Mouse (Mus musculus) kidney, adult 11 months (tissue): Measurements from ENCODE around the gene Adam33.
"Not testable (repeated sequence)": the region's sequence is repeated elsewhere in the genome, so short reads cannot be mapped to it uniquely, and the experiment has no call there.

Source experiments
- DNase-seq: peaks from one replicate; pipeline ENCODE4 v3.0.0; 2022

The Adam33 gene

DNA sequence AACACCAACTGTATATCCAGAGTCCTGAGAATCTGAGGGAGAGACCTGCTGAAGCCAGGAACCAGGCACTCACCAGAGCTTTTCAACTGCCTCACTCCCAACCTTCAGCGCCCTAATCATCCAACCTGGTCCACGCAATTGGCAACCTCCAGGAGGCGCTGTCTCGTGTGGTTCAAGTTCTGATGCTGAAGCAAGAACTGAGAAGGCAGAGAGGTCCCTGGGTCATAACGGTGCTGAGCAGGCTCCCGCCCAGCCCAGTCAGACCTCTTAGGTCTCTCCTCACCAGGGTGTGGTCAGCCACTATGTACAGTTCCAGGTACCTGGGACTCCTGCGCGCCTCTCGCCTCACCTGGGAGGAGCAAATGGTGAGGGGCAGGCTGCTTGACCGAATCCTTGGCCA is 8.0 kb downstream of the Adam33 start:
- DNase-seq, result peak; percentile 20

DNA sequence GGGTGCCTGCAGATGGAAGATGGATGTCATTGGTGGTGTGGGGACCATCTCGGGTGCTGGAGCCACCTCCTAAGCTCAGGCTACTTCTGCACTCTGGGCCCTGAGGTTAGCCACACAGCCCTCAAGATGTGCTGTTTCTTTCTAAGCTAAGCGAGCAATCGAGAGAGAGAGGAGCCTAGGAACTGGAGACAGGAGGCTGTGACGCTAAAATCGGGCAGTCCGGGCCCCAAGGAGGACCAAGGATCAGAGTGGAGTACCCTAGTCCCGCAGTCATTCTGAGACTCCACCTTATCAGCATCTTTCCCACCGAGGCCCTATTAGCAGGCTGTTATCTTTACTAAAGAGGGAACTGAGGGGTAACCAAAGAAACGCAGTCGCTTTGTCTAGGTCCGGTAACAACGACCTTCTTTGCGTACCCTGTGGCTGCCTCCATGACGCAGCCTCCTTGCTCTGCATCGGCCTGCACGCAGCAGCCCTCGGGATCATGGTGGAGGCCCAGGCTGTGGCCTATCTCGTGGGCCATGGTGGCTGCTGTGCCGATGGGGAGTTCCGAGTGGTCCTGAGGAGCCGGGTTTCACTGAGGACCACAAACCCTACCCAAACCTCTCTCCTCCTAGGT is 8.9 kb downstream of the Adam33 start:
- DNase-seq, result no peak

DNA sequence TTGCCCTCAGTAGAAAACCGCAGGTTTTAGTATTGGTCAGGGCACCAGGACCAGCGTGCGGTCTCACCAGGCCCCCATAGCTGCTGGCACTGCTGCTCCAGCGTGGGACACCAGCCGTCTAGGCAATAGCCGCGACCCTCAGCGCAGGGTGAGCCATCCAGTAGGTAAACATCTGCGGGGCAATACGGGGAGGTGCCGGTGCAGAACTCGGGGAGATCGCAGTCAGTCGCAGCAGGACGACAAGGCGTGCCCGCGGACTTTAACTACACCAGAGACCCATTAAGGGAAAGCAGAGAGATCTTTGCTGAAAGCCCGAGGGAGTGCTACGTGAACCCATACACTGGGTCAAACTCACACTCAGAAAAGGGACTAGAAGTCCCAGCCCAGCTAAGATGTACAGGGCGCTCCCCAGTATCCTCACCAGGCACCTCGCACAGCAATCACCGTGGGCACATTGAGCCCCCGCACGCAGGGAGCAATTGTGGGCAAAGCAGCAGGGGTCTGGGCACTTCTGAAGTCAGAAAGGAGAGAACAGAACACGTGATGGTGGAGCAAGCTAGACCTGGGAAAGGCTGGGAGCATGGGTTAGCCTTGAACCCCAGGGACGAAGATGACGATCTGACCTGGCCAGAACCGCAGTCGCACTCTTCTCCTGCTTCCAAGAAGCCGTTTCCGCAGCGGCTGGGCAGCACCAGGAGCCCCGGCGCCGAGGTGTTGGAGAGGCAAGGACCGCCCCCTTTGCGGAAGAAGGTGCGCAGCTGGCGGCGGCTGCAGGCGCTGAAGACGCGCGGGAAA is 9.6 kb downstream of the Adam33 start:
- no peak for DNase-seq

DNA sequence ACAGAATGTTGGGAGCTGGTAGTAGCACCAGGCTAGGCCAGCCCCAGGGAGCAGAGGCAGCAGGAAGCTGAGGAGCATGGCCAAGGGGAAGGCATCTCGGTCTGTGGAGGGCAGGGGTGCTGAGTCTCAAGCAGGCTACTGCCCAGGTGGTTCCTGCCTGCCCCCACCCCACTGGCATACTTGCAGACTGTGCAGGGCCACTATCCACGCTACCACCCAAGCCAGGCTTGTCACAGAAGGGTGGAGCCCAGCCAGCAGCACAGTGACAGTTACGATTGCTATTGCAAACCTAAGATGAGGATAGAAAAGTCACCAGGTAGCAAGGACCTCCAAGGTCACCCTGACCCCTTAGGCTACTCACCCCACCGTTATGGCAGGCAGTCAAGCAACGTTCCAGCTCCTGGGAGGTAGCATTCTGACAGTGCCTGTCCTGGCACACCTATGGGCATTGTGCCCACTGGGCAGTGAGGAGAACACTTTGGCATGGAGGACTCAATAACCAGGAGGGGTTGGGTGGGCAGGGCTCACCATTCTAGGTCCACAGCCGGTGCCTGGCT is 10.7 kb downstream of the Adam33 start:
- no peak for DNase-seq

- no peak for DNase-seq
Observed at GRCm38 (mm10) chr2:131052043-131052442, 11.6 kb downstream of the Adam33 start.

- no peak for DNase-seq
Observed at GRCm38 (mm10) chr2:131046025-131046424, 17.6 kb downstream of the Adam33 start.

- no peak for DNase-seq
Observed at GRCm38 (mm10) chr2:131044989-131045720, 18.5 kb downstream of the Adam33 start.

- no peak for DNase-seq
Observed at GRCm38 (mm10) chr2:131044354-131044852, 19.2 kb downstream of the Adam33 start.

DNA sequence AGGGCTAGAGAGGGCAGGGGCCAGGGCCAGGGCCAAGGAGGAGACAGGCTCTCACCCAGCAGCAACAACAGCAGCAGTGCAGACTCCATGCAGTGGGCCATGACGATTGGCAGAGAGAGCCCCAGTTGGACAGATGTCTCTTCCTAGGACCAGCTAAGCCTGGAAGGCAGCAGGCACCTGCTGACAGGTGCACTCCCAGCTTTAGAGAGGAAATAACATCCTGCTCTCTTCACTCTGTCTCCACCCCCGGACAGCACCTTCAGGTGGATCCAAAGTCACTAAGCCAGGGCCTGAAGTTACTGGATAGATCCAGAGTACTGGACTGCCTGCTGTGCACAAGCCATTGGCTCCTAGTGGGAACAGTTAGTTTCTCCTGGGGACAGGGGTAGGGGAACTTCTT is 20.6 kb downstream of the Adam33 start, which contains the start of gene Gfra4:
Gfra4 (minus strand) TSS at position 101 of the 400 bp plus-strand sequence.
- no peak for DNase-seq

- no peak for DNase-seq
Observed at GRCm38 (mm10) chr2:131040854-131041825, 22.5 kb downstream of the Adam33 start.

DNA sequence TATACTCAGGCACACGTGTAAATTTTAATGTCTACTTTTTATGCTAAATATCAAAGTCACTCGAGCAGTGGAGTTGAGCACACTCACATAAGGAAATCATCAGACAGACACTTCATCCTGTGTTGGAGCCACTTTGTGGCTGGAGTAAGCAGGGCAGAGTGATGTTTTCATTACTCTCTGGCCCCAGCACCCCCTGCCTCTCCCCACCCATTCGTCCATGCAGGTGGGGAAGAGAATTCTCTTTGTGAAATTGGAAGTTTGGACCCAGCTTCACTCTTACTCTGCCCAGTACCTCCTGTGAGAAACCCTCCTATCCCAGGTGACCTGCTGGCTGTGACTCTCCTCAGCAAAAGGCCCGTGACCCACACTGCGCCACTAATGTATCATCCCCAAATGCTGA is 24.9 kb downstream of the Adam33 start:
- DNase-seq, result no peak

GRCm38 (mm10) chr2:131038197-131038596 is 25.4 kb downstream of the Adam33 start:
- DNase-seq, result no peak

DNA sequence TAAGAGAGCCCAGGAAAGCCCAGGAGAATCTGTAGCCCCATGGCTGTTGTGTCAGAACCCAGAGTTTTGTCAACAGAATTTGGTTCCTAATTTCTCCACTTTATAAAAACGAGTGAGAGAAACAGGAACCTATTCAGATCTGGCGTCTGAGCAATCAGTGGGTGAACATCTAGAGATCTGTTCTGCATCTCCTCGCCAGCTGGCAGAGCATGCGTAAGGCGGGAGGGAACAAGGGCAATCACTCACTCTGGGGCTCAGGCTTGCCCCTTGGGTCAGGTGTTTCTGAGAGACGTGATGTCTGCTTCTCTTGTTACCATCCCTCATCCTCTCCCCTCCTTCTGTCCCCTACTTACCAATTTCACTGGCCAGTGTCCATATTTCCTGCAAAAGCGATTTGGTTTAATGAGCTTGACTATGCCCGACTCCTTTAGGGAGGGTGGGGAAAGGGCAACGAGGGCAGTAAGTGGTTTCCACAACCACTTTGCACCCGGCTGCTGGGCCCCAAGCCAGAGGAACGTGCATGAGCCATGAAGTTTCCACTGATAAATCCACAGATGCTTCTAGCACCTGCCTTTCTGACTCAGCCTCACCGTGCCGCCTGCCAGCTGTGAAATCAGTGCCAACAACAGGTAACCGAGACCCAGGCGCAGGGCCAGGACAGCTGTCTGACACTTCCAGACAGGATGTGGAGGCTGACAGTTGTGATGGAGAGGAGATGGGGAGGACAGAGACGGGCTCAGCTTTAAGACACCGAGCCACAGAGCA is 26.2 kb downstream of the Adam33 start:
- peak; percentile 41 for DNase-seq

- no peak for DNase-seq
Observed at GRCm38 (mm10) chr2:131036757-131037156, 26.9 kb downstream of the Adam33 start.

DNA sequence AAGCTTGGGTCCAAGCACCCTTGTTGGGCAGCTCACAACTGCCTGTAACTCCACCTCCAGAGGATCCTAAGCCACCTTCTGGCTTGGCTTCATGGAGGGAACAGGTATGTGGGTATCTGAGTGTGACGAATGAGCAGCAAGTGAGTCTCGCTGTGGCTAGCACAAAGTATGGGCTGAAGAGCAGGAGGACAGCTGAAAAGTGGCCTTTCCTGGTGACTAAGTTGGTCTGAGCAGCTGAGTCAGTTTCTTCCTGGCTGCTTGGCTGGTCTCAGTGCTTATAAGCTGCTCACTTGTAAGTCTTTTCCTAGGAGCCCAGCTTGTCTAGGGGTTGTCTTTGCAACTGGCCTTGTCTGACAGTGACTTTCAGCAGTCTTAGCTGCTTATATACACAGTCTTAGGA is 27.3 kb downstream of the Adam33 start:
- no peak for DNase-seq

- DNase-seq, result not testable (repeated sequence)
Observed at GRCm38 (mm10) chr2:131031406-131031805, 32.2 kb downstream of the Adam33 start.

GRCm38 (mm10) chr2:131030998-131031397 is 32.6 kb downstream of the Adam33 start:
- no peak for DNase-seq

GRCm38 (mm10) chr2:131030561-131030960 is 33.1 kb downstream of the Adam33 start:
- DNase-seq, result no peak

DNA sequence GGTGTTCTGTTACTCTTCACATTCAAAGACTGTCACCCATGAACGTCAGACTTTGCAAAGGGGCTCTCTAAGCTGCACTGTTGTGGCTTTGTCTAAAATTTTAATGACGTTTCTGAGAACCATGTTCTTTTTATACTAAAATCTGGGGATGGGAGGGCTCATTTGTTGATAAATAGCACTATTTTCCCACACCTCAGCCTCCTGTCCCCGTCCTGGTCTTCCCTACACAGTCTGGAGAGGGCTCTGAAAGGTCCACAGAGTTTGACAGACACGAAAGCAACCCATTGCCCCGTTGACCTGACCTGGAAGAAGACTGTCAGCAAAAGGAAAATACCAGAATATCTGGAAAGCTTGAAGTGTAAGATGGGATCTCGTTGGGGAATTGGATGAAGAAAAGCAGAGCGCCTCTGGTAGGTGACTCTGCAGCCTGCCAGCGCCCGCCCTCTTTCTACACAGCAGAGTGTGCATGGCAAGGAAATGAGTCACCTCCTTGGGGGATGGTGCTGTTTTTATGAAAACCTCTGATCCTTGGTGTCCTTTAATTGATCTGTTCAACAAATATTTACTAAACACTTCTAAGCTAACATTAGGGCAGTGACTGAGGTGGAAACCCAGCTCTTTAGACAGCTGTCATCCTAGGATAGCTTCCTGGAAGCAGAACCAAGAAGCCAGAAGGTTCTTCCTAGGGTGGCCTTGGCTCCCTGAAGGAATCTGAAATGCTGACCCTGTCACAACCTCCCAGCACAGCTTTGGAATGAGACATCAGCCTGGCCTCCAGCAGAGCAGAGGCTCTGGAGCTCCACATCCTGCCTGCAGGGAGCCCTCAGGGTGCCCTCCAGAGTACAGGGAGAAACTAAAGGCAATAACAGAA is 34.3 kb downstream of the Adam33 start:
- DNase-seq, result peak; percentile 12

DNA sequence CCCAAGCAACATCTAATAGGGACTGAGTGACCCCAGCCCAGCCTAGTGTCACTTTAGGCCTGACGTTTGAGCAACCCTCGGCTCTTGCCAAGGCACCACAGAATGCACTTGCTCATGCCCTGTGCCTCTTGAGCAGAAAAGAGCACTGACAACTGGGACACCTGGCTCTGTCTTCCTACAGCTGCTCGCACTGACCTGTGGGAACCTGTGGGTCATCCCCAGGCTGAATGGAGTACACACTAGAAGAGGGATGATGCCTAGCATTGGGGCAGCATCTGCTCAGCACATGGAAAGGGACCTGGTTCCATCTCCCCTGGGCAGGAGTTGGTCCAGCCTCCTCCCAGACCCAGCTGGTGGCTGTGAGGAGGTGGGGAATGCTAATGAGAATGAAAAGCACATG is 36.7 kb downstream of the Adam33 start:
- DNase-seq, result no peak
